Mouse (Mus musculus) urinary bladder, postnatal 36 days (tissue): Measurements from ENCODE around the gene Olfr320.
"Not testable (repeated sequence)": the region's sequence is repeated elsewhere in the genome, so short reads cannot be mapped to it uniquely, and the experiment has no call there.

Source experiments
- DNase-seq, 2 experiments: peaks; one replicate each; pipeline ENCODE4 v3.0.0; 2022; ENCODE audit warnings: low spot score in 2 of 2, mixed read lengths in 1 of 2

Gene Olfr320

GRCm38 (mm10) chr11:58680799-58681198, at the start of gene Olfr320:
Gene Olfr320 (plus strand): TSS chr11:58681099.
- no peak for DNase-seq

GRCm38 (mm10) chr11:58634878-58635277, 46.0 kb upstream of the Olfr320 start:
- no peak for DNase-seq

DNA sequence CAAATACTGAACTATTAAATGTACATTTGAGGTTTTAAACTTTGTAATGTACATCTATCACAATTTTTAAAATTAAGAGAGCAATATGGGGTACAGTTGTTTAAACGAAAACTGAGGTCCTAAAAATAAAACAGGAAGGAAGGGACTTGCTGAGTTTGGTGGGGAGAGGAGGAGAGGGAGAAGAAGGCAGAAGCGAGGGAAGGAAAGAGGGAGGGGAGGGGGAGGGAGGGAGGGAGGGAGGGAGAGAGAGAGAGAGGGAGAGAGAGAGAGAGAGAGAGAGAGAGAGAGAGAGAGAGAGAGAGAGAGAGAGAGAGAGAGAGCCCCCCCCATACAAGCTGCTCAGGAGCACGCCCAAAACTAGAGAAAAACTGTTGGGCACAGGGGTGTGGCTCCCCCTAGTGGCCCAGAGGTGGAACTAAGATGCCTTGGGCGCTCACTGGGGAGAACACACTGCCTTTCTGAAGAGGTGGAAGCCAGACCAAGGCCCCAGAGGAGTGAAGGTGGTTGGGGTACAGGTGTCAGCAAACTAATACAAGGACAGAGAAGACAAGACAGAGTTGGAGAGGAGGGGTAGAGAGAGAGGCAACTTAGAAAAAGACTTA, 44.4 kb upstream of the Olfr320 start:
- DNase-seq = peak in 1 of 2 experiments; percentile 40

DNA sequence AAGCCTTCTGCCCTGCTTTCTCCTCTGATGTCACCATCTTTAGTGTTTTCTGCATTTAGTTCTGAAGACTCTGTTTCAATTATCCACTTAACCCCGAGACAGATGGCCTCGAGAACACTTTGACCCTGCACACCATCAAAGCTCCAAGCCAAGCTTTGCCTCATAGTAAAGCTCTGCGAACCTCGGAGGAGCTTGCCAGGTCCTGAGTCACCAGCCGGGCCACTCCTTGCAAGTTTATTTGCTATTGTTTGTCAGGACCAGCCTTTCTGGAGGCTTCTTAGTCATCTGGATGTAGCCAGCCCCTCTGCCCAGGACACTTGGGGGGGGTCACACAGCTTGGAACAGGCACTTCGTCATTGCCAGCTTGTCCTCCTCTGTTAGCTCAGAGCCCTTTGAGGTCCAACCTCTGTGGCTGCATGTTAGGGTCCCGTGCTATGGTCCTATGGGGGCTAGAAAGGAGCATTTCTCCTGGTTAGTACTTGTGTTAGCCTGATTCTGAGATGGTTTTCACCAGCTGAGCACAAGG, 42.7 kb upstream of the Olfr320 start:
- DNase-seq = peak; percentile 57 to 75

- DNase-seq = peak in 1 of 2 experiments; percentile 8
Observed at GRCm38 (mm10) chr11:58640272-58640867, 40.5 kb upstream of the Olfr320 start, which contains the start of gene Trim58. Gene Trim58 (plus strand): TSS chr11:58640465.

DNA sequence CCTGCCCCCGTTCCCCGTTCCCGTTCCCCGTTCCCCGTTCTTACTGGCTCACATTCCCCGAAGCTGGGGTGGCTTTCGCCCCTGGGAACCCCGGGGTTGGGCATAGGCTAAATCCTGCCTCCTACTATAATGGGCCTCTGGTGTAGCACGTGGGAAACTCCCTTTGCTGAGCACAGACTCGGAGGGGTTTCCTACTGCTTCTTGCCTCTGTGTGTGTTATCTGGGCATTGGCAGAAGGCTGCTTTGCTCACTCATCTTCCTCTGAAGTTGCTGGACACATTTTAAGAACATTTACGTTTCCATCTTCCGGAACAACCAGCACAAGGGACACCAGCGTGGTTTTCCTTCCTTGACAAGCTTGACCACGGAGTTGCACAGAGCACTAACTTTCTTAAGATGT, 39.8 kb upstream of the Olfr320 start:
- no peak for DNase-seq

GRCm38 (mm10) chr11:58641638-58642358, 39.1 kb upstream of the Olfr320 start:
- no peak for DNase-seq

GRCm38 (mm10) chr11:58643350-58643749, 37.5 kb upstream of the Olfr320 start:
- DNase-seq = no peak

DNA sequence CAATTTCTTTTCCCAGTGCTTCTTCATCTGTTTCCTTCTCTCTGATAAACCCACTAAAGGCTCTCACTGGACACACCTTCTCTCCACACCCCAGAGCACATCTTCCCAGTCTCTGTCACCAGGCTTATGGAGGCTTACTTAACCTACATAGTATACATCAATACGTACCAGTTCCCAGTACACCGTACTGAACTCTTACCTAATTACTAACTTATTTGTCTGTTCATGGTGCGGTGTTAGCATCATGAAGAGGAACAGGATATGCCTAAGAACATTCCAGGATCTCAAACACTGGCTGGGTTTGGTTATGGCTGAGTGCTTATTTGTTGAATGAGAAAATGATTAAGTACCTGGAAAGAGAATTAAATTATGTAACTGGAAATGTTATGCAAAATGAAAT, 25.7 kb upstream of the Olfr320 start:
- DNase-seq = no peak

DNA sequence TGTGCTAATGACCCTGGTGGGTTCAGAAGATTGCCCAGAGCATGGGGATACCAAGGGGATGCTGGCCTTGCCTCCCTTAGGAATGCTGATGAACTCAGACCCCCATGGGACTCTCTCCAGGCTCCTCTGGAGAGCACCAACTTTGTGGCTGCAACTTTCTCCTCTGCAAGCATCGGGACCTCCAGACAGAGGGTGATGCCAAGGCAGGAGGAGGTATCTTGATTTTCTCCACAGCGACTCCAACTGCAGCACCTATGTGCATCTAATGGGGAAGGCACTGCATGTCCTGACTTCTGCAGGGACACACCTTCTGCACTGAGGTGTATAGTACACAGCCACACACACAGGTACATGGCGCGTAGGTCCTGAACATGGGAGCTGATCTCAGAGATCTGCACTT, 22.3 kb upstream of the Olfr320 start, which contains the start of gene Olfr322:
TSS of gene Olfr322 (plus strand) at position 187 of the 400 bp plus-strand sequence.
- no peak for DNase-seq

GRCm38 (mm10) chr11:58669252-58669651, 11.6 kb upstream of the Olfr320 start:
- no peak for DNase-seq

- DNase-seq = no peak
Observed at GRCm38 (mm10) chr11:58671825-58672224, 9.1 kb upstream of the Olfr320 start.

DNA sequence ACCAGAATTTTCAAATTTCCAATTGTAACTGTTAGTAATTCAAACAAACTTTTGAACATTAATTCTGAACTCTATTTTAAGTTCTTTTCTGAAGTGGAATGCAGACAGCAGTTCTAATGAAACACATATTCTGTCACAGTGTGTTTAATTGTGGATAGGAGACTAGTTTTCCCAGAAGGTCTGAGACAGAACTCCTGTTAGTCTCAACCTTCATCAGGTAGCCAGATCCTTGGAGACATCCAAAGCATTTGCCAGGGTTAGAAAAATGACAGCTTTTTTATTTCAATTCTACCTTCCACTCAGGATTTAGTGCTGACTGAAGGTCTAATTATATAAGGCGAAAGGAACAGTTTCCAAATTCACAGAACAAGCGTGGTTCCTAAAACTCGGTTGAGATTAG, 18.0 kb downstream of the Olfr320 start, which contains the start of gene Olfr319:
TSS of gene Olfr319 (plus strand) at position 301 of the 400 bp plus-strand sequence.
- DNase-seq = no peak

- no peak for DNase-seq
Observed at GRCm38 (mm10) chr11:58709086-58709485, 28.2 kb downstream of the Olfr320 start.

- DNase-seq = not testable (repeated sequence)
Observed at GRCm38 (mm10) chr11:58717723-58718122, 36.8 kb downstream of the Olfr320 start.

DNA sequence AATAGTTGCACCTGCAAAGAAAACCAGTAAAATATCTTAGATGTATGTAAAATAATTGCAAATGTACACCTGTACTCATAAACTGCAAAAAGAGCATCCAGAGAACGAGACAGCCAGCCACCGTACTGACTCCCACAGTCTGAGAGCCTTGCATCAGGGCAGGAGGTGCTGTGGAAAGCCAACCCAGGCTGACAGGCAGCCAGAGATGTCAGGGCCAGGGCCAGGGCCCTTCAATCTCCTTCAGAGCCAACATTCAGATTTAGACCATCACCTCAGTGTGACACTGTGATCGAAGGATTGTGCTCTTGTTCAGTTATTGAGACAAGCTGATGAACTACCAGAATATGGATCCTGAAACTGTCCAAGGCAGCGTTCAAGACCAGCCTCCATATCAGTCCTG, 38.8 kb downstream of the Olfr320 start:
- DNase-seq = no peak

- no peak for DNase-seq
Observed at GRCm38 (mm10) chr11:58723914-58724313, 43.0 kb downstream of the Olfr320 start, which contains the start of gene Olfr318. Gene Olfr318 (minus strand): TSS chr11:58724014.

- DNase-seq = not testable (repeated sequence)
Observed at GRCm38 (mm10) chr11:58727896-58728650, 47.2 kb downstream of the Olfr320 start.

DNA sequence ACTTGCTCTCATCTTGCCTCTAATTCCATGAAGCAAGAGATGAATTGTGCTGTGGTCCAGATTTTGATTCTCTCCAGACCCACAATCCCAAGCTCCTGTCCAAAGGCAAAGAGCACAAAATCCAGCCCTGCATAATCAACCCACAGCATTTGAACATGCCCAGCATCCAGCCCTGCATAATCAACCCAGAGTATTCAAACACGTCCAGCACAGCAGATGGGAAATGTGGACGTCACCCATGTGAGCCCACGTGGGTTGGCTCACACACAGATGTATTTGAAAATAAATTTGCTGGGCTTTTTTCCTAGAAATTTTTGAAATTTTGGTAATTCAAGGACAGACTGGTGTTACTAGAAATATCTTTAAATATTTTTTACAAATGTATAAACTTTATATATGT, 52.5 kb downstream of the Olfr320 start:
- no peak for DNase-seq
